Mouse (Mus musculus) regulatory T cell (primary cell): ENCODE results near the gene Ypel4.

Experiments used
- in situ Hi-C: fragments of 300-600 bp; cut with MboI, MseI; formaldehyde crosslinking; loops from one replicate; pipeline ENCODE4 v1.15.1; 2025; ENCODE audit warnings: high pct_unique_total_duplicates

Gene Ypel4

GRCm38 (mm10) chr2:84727172-84727858 lies 6.5 kb upstream of the Ypel4 start, which contains the start of gene Clp1:
TSS of gene Clp1 (minus strand) at chr2:84727350.
- in situ Hi-C loops = loop anchor here (5.0 kb wide), 1 partner anchor 315 kb away; no protein-coding TSS in a partner anchor

GRCm38 (mm10) chr2:84728191-84728590 lies 5.7 kb upstream of the Ypel4 start:
- in situ Hi-C loops = loop anchor here (5.0 kb wide), 1 partner anchor 314 kb away; no protein-coding TSS in a partner anchor

GRCm38 (mm10) chr2:84731206-84731605 lies 2.7 kb upstream of the Ypel4 start:
- in situ Hi-C loops = no loop called here

GRCm38 (mm10) chr2:84732394-84732793 lies 1.5 kb upstream of the Ypel4 start:
- in situ Hi-C loops = no loop called here

- in situ Hi-C loops = no loop called here
These were observed 550 bp downstream of the Ypel4 start for GRCm38 (mm10) chr2:84734351-84734864.

- in situ Hi-C loops = no loop called here
These were observed 1.1 kb downstream of the Ypel4 start for GRCm38 (mm10) chr2:84734919-84735318.

- in situ Hi-C loops = no loop called here
These were observed 1.6 kb downstream of the Ypel4 start for GRCm38 (mm10) chr2:84735346-84735920.

GRCm38 (mm10) chr2:84736312-84737161 lies 2.7 kb downstream of the Ypel4 start:
- in situ Hi-C loops = no loop called here

GRCm38 (mm10) chr2:84737451-84737925 lies 3.6 kb downstream of the Ypel4 start:
- in situ Hi-C loops = no loop called here

GRCm38 (mm10) chr2:84738271-84738911 lies 4.5 kb downstream of the Ypel4 start:
- in situ Hi-C loops = no loop called here

- in situ Hi-C loops = no loop called here
These were observed 6.9 kb downstream of the Ypel4 start for GRCm38 (mm10) chr2:84740608-84741333.

- in situ Hi-C loops = no loop called here
These were observed 8.1 kb downstream of the Ypel4 start for GRCm38 (mm10) chr2:84741841-84742450.

- in situ Hi-C loops = no loop called here
These were observed 8.8 kb downstream of the Ypel4 start for GRCm38 (mm10) chr2:84742451-84743283.

- in situ Hi-C loops = no loop called here
These were observed 9.7 kb downstream of the Ypel4 start, which contains the start of gene Gm19426 for GRCm38 (mm10) chr2:84743561-84743960. TSS of gene Gm19426 (minus strand) at chr2:84743655.

GRCm38 (mm10) chr2:84744126-84744525 lies 10.3 kb downstream of the Ypel4 start:
- in situ Hi-C loops = no loop called here

GRCm38 (mm10) chr2:84750115-84750514 lies 16.3 kb downstream of the Ypel4 start:
- in situ Hi-C loops = no loop called here

GRCm38 (mm10) chr2:84756245-84756644 lies 22.4 kb downstream of the Ypel4 start:
- in situ Hi-C loops = no loop called here

- in situ Hi-C loops = no loop called here
These were observed 23.3 kb downstream of the Ypel4 start for GRCm38 (mm10) chr2:84757026-84757682.
